Mouse (Mus musculus) neural tube, embryonic 15.5 days (tissue): Measurements from ENCODE around the gene Ppp5c. TPM values are rescaled to one million over a fixed set of nuclear protein-coding genes. Genes with fewer than 3 reads are reported as not detected.
"Not testable (repeated sequence)": the region's sequence is repeated elsewhere in the genome, so short reads cannot be mapped to it uniquely, and the experiment has no call there.

Experiments
- ATAC-seq: fragments of 200-750 bp; cut with Nextera tagmentation; 2 replicates; pipeline ENCODE4 v1.8.0; 2017; ENCODE audit warnings: mild to moderate bottlenecking, moderate TSS enrichment, moderate library complexity; ENCODE audit not compliant: low FRiP score
- H3K27ac ChIP-seq: fragments of 300-500 bp; sonication (generic); replicated peaks from 2 replicates; pipeline ENCODE4 v1.5.1; 2015; ENCODE audit warnings: mild to moderate bottlenecking, inconsistent platforms
- H3K27me3 ChIP-seq: fragments of 300-500 bp; sonication (generic); replicated peaks from 2 replicates; pipeline ENCODE4 v1.6.1; 2015; ENCODE audit warnings: inconsistent platforms
- H3K36me3 ChIP-seq: fragments of 300-500 bp; sonication (generic); 2 replicates; pipeline ENCODE4 v1.6.1; 2015; ENCODE audit warnings: inconsistent platforms
- H3K4me1 ChIP-seq: fragments of 300-500 bp; sonication (generic); 2 replicates; pipeline ENCODE4 v1.6.1; 2015; ENCODE audit warnings: inconsistent platforms
- H3K4me2 ChIP-seq: fragments of 300-500 bp; sonication (generic); 2 replicates; pipeline ENCODE4 v1.6.1; 2015; ENCODE audit warnings: inconsistent platforms, mild to moderate bottlenecking, moderate library complexity
- H3K4me3 ChIP-seq: fragments of 300-500 bp; sonication (generic); replicated peaks from 2 replicates; pipeline ENCODE4 v1.5.1; 2015; ENCODE audit warnings: mild to moderate bottlenecking, inconsistent platforms
- H3K9ac ChIP-seq: fragments of 300-500 bp; sonication (generic); replicated peaks from 2 replicates; pipeline ENCODE4 v1.6.1; 2015; ENCODE audit warnings: mild to moderate bottlenecking, inconsistent platforms
- H3K9me3 ChIP-seq: fragments of 300-500 bp; sonication (generic); replicated peaks from 2 replicates; pipeline ENCODE4 v1.6.1; 2016; ENCODE audit warnings: inconsistent platforms
- WGBS: fragments of 180-500 bp; shearing (Covaris S2); methylation state at CpG from one replicate; pipeline ENCODE4 v1.1.7; 2015; ENCODE audit warnings: mixed read lengths; 5-methylcytosine and 5-hydroxymethylcytosine counted together
- polyA plus RNA-seq: library from polyadenylated mRNA; unstranded; fragments of >200 nt; fragmentation: Nextera tagmentation; extraction: Ambion mirVana; gene quantifications from 2 replicates; pipeline ENCODE4 v1.2.1, GENCODE M21; 2015

The Ppp5c gene
- 128 TPM in 2 replicates for polyA plus RNA-seq

DNA sequence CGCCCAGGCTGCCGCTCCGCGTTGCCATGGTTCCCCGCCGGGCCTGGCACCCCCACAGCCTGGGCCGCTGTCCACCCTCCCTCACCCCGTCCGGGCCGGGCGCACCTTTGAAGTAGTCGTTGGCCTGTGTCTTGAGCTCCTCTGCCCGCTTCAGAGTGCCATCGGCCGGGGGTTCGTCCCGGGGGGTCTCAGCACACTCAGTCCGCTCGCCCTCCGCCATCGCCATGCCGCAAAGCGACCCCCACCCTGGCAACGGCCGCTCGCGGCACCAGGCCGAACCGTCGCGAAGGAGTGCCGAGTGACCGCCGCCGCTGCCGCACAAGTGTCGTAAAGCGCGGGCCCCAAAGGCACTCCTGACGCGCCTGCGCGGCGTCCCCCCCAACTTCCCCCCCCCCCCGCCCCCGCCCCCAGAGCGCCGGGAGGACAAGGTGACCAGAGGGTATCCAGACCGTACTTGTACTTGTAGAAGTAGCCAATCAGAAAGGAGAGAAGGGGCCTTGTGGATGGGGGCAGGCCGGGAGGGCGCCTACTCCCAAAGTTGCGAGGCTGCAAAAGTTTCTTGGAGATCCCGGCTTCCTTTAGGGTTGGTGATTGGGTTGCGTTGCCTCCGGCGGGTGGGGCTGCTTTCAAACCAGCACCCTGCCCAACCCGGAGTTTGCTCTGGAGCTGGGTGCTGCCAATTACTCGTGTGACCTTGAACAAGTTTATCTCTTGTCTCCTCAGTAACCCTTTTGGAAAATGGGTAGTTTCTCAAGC lies at the start of gene Ppp5c:
TSS of gene Ppp5c (minus strand) at position 337 of the 756 bp plus-strand sequence.
- H3K27me3 ChIP-seq = no peaks in the 10 kb centered on the region
- peaks cover 42% of the 10 kb centered on the region for H3K4me1 ChIP-seq
- H3K4me2 ChIP-seq = peak within 1 kb of the TSS; percentile 82
- peak within 1 kb of the TSS; percentile 74 for H3K4me3 ChIP-seq
- H3K9me3 ChIP-seq = no peaks in the 10 kb centered on the region
- WGBS = under 1% methylated on average over 56 of the region's 58 CpGs
- peak within 1 kb of the TSS; percentile 76 for H3K27ac ChIP-seq
- peak; percentile 89 for ATAC-seq
- peaks cover 4% of the 10 kb centered on the region; the same call in 1 of the 2 replicates for H3K36me3 ChIP-seq
- H3K9ac ChIP-seq = peak within 1 kb of the TSS; percentile 79

DNA sequence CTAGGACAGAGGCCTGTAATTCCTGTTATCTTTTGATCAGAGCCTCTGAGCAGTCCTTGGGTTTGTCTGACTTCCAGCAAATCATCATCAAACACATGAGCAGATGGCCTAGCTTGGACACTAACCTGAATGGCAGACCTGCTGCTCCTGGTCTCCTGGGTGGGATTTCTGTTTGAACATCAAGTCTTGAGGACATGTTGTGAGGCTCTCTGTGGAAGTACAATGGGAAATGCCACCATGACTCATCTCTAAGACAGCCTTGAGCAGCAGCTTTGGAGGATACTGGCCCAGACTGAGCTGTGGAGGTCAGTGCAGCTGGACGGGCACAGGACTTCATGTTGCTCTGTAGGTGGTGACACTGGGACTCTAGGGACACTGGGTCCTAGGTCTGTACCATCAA lies 48.8 kb upstream of the Ppp5c start:
- Histone ChIP-seq H3K9me3 (no peaks in the 10 kb centered on the region; the same call in 1 of the 2 replicates), H3K27ac (no peak overlapping the region), H3K4me1 (no peaks in the 10 kb centered on the region), H3K4me3 (no peak overlapping the region), H3K27me3 (no peaks in the 10 kb centered on the region), H3K36me3 (no peaks in the 10 kb centered on the region), H3K4me2 (no peak overlapping the region), H3K9ac (no peak overlapping the region)
- 95% methylated on average over 1 of the region's 1 CpGs for WGBS
- no peak for ATAC-seq

GRCm38 (mm10) chr7:17073904-17074615 lies 46.3 kb upstream of the Ppp5c start, which contains the start of gene Psg16:
Gene Psg16, plus strand, starts transcription at chr7:17074040.
- Histone ChIP-seq H3K4me2 (peak within 1 kb of the TSS; percentile 40), H3K36me3 (no peaks in the 10 kb centered on the region), H3K27ac (no peak within 1 kb of the TSS), H3K4me3 (peak within 1 kb of the TSS; percentile 13), H3K27me3 (no peaks in the 10 kb centered on the region), H3K9me3 (no peaks in the 10 kb centered on the region; the same call in 1 of the 2 replicates), H3K4me1 (no peaks in the 10 kb centered on the region), H3K9ac (0 out of 2 replicates have a peak within 1 kb of the TSS, but pooled peaks have one; percentile 14)
- 65% methylated on average over 23 of the region's 23 CpGs for WGBS
- ATAC-seq = peak; percentile 91

DNA sequence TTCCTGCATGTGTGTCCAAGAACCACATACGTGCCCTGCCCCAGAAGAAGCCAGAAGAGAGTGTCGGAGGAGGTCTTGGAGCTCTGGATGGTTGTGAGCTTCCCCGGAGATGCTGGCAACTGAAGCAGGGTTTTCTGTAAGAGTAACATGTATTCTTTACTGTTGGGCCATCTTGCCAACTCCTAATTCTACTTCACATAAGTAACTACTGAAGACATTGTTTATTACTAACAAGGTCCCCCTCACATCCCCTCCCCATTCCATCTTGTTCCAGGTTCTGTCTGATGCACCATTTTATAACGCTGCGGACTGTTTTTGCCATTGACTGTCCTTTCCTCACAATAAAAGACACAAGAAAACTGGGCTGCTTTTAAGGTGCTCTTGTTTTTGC lies 45.8 kb upstream of the Ppp5c start:
- Histone ChIP-seq H3K4me3 (no peak overlapping the region), H3K9ac (no peak overlapping the region), H3K9me3 (no peaks in the 10 kb centered on the region), H3K27me3 (no peaks in the 10 kb centered on the region), H3K4me1 (no peaks in the 10 kb centered on the region), H3K36me3 (no peaks in the 10 kb centered on the region), H3K4me2 (no peak overlapping the region), H3K27ac (no peak overlapping the region)
- ATAC-seq = peak; percentile 45; the same call in 1 of the 2 replicates
- WGBS = 62% methylated on average over 5 of the region's 5 CpGs

DNA sequence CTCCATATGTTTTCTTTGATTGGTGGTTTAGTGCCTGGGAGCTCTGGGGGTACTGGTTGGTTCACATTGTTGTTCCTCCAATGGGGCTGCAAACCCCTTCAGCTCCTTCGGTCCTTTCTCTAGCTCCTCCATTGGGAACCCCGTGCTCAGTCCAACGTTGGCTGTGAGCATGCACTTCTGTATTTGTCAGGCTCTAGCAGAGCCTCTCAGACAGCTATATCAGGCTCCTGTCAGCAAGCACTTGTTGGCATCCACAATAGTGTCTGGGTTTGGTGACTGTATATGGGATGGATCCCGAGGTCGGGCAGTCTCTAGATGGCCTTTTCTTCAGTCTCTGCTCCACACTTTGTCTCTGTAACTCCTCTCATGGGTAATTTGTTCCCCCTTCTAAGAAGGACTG lies 39.9 kb upstream of the Ppp5c start:
- H3K9ac ChIP-seq, H3K4me2 ChIP-seq, H3K27me3 ChIP-seq, H3K36me3 ChIP-seq, H3K27ac ChIP-seq, H3K4me1 ChIP-seq, H3K9me3 ChIP-seq, ATAC-seq, H3K4me3 ChIP-seq: not testable (repeated sequence)
- 68% methylated on average over 5 of the region's 5 CpGs for WGBS

GRCm38 (mm10) chr7:17067000-17067399 lies 39.3 kb upstream of the Ppp5c start:
- H3K4me3 ChIP-seq = no peak overlapping the region
- H3K9me3 ChIP-seq = no peaks in the 10 kb centered on the region
- H3K4me1 ChIP-seq = peaks cover 10% of the 10 kb centered on the region
- ATAC-seq = no peak
- no peak overlapping the region for H3K4me2 ChIP-seq
- H3K27me3 ChIP-seq = peaks cover 6% of the 10 kb centered on the region; the same call in 1 of the 2 replicates
- H3K36me3 ChIP-seq = no peaks in the 10 kb centered on the region
- H3K9ac ChIP-seq = no peak overlapping the region
- no peak overlapping the region for H3K27ac ChIP-seq

DNA sequence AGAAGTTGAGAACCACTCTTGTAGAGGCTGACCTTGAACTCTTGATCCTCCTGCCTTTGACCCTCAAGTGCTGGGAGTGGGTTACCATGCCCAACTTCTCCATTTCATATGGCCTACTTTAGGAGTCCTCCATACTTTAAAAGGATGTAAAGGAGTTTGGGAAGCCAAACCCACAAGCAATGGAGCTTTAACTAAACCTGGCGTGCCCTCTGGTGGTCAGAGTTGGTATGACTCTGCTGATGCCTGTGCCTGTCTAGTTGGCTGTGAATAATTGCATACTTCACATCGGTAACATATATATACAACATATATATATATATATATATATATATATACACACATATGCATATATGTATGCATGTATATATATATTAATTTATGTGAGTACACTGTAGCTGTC lies 38.7 kb upstream of the Ppp5c start:
- 5% methylated on average over 2 of the region's 2 CpGs for WGBS
- Histone ChIP-seq H3K4me1 (peaks cover 15% of the 10 kb centered on the region), H3K9ac (no peak overlapping the region), H3K36me3 (no peaks in the 10 kb centered on the region), H3K27ac (no peak overlapping the region), H3K4me2 (no peak overlapping the region), H3K9me3 (no peaks in the 10 kb centered on the region), H3K27me3 (peaks cover 6% of the 10 kb centered on the region; the same call in 1 of the 2 replicates), H3K4me3 (no peak overlapping the region)
- ATAC-seq = no peak

DNA sequence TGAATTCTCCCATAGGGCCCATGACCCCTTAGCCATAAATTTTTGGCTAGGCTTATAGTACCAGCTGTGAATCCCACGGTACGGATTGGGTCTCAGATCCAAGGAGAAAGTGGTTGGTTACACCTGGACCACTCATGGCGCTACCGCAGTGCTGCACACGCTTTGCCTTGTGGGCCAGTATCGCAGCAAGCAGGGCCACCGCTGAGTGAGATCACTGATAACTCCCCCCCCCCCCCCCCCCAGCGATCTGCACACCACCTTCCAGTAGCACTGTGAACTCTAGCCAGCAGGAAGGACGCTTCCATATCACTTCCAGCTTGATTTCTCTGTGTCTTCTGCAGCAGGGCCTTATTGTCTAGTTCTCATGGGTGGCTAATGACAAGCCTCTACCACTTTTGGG lies 37.9 kb upstream of the Ppp5c start:
- ATAC-seq = no peak
- H3K27me3 ChIP-seq = peaks cover 6% of the 10 kb centered on the region; the same call in 1 of the 2 replicates
- no peak overlapping the region for H3K4me3 ChIP-seq
- H3K9me3 ChIP-seq = no peaks in the 10 kb centered on the region
- H3K36me3 ChIP-seq = no peaks in the 10 kb centered on the region
- whole genome bisulfite sequencing = 82% methylated on average over 9 of the region's 9 CpGs
- no peak overlapping the region for H3K27ac ChIP-seq
- H3K4me2 ChIP-seq = no peak overlapping the region
- H3K4me1 ChIP-seq = peaks cover 22% of the 10 kb centered on the region
- no peak overlapping the region for H3K9ac ChIP-seq

GRCm38 (mm10) chr7:17062845-17063244 lies 35.1 kb upstream of the Ppp5c start:
- H3K27ac ChIP-seq = no peak overlapping the region; the same call in 1 of the 2 replicates
- no peak for ATAC-seq
- peak overlapping the region; percentile 51; the same call in 1 of the 2 replicates for H3K9ac ChIP-seq
- H3K4me3 ChIP-seq = peak overlapping the region; percentile 50
- H3K4me2 ChIP-seq = peak overlapping the region; percentile 77
- no peaks in the 10 kb centered on the region for H3K36me3 ChIP-seq
- peaks cover 48% of the 10 kb centered on the region for H3K4me1 ChIP-seq
- H3K27me3 ChIP-seq = peaks cover 6% of the 10 kb centered on the region; the same call in 1 of the 2 replicates
- H3K9me3 ChIP-seq = no peaks in the 10 kb centered on the region
- 21% methylated on average over 11 of the region's 11 CpGs for WGBS

GRCm38 (mm10) chr7:17062389-17062788 lies 34.7 kb upstream of the Ppp5c start, which contains the start of gene Hif3a:
Gene Hif3a, minus strand, starts transcription at chr7:17062427.
- Histone ChIP-seq H3K27me3 (peaks cover 6% of the 10 kb centered on the region; the same call in 1 of the 2 replicates), H3K36me3 (no peaks in the 10 kb centered on the region), H3K4me1 (peaks cover 48% of the 10 kb centered on the region), H3K27ac (peak within 1 kb of the TSS; percentile 79), H3K4me2 (peak within 1 kb of the TSS; percentile 77), H3K4me3 (peak within 1 kb of the TSS; percentile 50), H3K9me3 (no peaks in the 10 kb centered on the region), H3K9ac (peak within 1 kb of the TSS; percentile 51)
- 2% methylated on average over 15 of the region's 15 CpGs for WGBS
- ATAC-seq = peak; percentile 90

DNA sequence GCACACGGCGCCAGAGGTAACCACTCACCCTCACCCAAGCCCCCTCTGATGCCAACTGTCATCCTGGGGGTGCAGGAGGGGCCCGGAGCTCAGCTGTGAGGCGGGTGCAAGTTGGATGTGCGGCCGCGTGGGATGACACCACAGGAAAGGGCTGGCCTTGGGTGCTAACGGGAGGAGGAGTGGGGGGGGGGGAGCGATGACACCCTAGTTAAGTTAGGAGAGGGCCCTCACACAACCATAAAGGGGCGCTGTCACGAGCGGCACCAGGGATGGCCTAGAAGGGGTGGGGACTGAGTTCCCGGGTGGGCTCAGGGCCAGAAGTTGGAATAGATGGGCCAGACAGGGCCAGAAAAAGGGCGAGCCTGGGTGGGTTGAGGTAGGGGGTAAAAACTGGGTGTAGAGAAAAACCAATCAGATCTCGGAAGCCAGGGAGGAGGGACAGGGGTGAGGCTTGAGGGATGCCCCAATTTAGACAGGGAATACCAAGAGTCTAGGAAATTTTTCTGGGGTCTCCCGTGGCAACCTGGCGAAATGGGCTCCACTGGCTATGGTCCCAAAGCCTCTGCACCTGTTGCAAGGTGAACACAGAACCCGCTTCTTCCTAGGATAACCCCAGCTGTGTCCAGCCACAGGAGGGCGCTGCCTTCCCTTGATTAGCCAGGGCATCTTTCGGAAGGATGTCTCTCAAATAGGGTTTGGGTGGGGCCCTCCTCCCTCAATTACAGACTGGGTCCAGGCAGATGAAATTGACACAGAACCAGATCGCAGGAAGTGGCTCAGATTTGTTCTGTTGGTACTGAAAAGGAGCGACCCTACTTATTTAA lies 33.3 kb upstream of the Ppp5c start:
- 76% methylated on average over 22 of the region's 22 CpGs for WGBS
- peak overlapping the region; percentile 32; the same call in 1 of the 2 replicates for H3K9ac ChIP-seq
- H3K9me3 ChIP-seq = no peaks in the 10 kb centered on the region
- ATAC-seq = no peak
- H3K27me3 ChIP-seq = peaks cover 6% of the 10 kb centered on the region; the same call in 1 of the 2 replicates
- H3K4me1 ChIP-seq = peaks cover 57% of the 10 kb centered on the region
- peak overlapping the region; percentile 79 for H3K27ac ChIP-seq
- H3K4me3 ChIP-seq = peak overlapping the region; percentile 50
- H3K36me3 ChIP-seq = no peaks in the 10 kb centered on the region
- peak overlapping the region; percentile 77 for H3K4me2 ChIP-seq
